Mouse (Mus musculus) olfactory bulb, adult 2 months (tissue): ENCODE measurements at regions not wholly inside any gene's neighbourhood (a gene's known extent, or its start where the extent isn't known, plus 50 kb on each side); places are given as distances from the start of the nearest gene placed in this dataset.

Experiments
- H3K27ac ChIP-seq: fragments of 200-500 bp; 2 replicates; pipeline ENCODE4 v1.5.1; 2012; ENCODE audit warnings: low read depth, low read length; ENCODE audit not compliant: insufficient read depth
- H3K4me1 ChIP-seq: fragments of 200-500 bp; 2 replicates; pipeline ENCODE4 v1.6.1; 2012; ENCODE audit warnings: low read length; ENCODE audit not compliant: control insufficient read depth, insufficient read depth
- H3K4me3 ChIP-seq: fragments of 200-500 bp; 2 replicates; pipeline ENCODE4 v1.5.1; 2012; ENCODE audit warnings: mild to moderate bottlenecking, low read depth, low read length, moderate library complexity; ENCODE audit not compliant: insufficient read depth
- CTCF ChIP-seq: fragments of 200-500 bp; IDR thresholded peaks from 2 replicates; pipeline ENCODE4 v1.5.1; 2012; ENCODE audit warnings: low read depth, mild to moderate bottlenecking, low read length, moderate library complexity; ENCODE audit not compliant: insufficient read depth
- POLR2A ChIP-seq: fragments of 200-500 bp; IDR thresholded peaks from 2 replicates; pipeline ENCODE4 v1.6.1; 2012; ENCODE audit warnings: mild to moderate bottlenecking, low read depth, low read length, moderate library complexity; ENCODE audit not compliant: insufficient read depth
- WGBS: fragments of 180-500 bp; shearing (Covaris S2); methylation state at CpG from one replicate; pipeline ENCODE4 v1.1.7; 2018; 5-methylcytosine and 5-hydroxymethylcytosine counted together

- Histone ChIP-seq H3K4me1 (no peaks in the 10 kb centered on the region), H3K4me3 (no peak overlapping the region), H3K27ac (no peak overlapping the region)
- WGBS: 96% methylated on average over 2 of the region's 2 CpGs
- TF ChIP-seq POLR2A (no peak), CTCF (no peak)
These were observed 201.3 kb downstream of the Cpe start for GRCm38 (mm10) chr8:64491561-64491960.

DNA sequence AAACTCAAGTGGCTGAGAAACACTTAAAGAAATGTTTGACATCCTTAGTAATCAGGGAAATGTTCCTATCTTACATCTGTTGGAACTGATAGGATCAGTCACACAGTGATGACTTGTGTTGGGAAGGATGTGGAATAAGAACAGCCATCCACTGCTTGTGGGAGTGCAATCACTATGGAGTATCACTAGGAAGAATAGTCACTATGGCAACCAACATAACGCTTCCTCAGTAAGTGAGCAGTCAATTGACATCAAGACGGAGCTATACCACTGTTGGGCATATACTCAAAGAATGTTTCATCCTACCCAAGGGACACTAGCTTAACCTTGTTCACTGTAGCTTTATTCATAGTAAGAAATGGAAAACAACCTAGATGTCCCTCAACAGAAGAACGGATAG is 204.8 kb downstream of the Cpe start:
- no peak overlapping the region for H3K27ac ChIP-seq
- no peaks in the 10 kb centered on the region for H3K4me1 ChIP-seq
- TF ChIP-seq CTCF: no peak
- no peak for TF ChIP-seq POLR2A
- H3K4me3 ChIP-seq: no peak overlapping the region
- WGBS: 74% methylated on average over 3 of the region's 3 CpGs

- H3K4me3 ChIP-seq: no peak overlapping the region
- H3K4me1 ChIP-seq: no peaks in the 10 kb centered on the region
- TF ChIP-seq CTCF (no peak), POLR2A (no peak)
- no peak overlapping the region for H3K27ac ChIP-seq
These were observed 219.6 kb downstream of the Cpe start for GRCm38 (mm10) chr8:64473276-64473675.

- no peak overlapping the region for H3K4me3 ChIP-seq
- no peaks in the 10 kb centered on the region for H3K4me1 ChIP-seq
- 78% methylated on average over 1 of the region's 1 CpGs for WGBS
- H3K27ac ChIP-seq: no peak overlapping the region
- TF ChIP-seq CTCF: no peak
These were observed 220.0 kb downstream of the Cpe start for GRCm38 (mm10) chr8:64472801-64473270.

- Histone ChIP-seq H3K4me3 (no peak overlapping the region), H3K4me1 (no peaks in the 10 kb centered on the region), H3K27ac (no peak overlapping the region)
- TF ChIP-seq CTCF: no peak
- TF ChIP-seq POLR2A: no peak
- WGBS: 83% methylated on average over 4 of the region's 4 CpGs
These were observed 231.7 kb downstream of the Cpe start for GRCm38 (mm10) chr8:64461136-64461535.

DNA sequence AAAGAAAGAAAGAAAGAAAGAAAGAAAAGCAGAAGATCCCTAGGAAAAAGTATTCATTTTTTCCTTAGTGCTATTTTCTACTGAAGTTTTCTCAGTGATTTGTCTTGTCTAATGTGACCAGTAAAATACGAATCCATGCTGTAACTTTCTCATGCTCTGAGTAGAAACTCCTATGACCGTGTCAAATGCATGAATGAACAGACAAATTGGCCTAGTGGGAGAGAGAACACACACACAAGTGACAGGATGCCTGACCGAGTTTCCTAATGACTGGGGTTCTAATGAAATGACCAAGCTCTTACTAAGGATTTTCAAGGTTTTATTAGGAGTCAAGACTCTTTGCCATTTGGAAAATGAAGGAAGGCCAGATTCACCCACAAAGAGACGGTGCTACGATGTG is 235.9 kb downstream of the Cpe start:
- TF ChIP-seq POLR2A (no peak), CTCF (no peak)
- WGBS: 57% methylated on average over 5 of the region's 5 CpGs
- Histone ChIP-seq H3K4me1 (no peaks in the 10 kb centered on the region), H3K4me3 (no peak overlapping the region), H3K27ac (no peak overlapping the region)

DNA sequence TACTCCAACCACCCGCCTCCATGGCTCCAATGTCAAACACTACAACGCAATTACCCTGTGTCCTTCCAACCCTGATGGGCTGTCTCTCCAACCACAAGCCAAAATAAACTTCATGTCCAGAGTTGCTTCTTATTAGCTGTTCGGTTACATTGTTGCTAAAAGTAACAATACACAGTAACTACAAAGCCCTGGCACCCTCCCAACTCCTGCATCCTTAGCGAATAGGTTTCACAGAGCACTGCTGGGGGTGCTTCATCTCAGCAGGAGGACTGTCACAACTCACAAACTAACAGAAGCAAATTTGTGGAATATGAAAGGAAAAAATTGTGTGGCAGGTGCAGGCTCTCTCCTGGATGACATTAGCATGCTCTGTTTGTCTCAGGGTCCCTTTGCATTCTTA is 238.1 kb downstream of the Cpe start:
- TF ChIP-seq CTCF: no peak
- no peak for TF ChIP-seq POLR2A

DNA sequence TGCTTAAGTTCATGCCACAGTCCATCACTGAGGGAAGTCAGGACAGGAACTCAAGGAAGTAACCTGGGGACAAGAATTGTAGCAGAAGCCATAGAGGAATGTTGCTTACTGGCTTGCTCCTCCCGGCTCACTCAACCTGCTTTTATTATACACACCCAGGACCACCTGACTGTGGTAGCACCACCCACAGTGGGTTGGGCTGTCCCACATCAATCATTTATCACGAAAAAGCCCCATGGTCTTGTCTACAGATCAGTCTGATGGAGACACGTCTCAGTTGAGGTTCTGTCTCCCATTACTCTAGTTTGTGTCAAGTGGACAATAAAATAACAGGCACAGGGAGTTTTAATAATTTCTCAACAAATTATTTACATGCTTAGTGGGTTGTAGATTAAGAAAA is 239.3 kb upstream of the Tll1 start:
- 84% methylated on average over 3 of the region's 3 CpGs for WGBS
- no peaks in the 10 kb centered on the region for H3K4me1 ChIP-seq
- no peak overlapping the region for H3K27ac ChIP-seq
- no peak overlapping the region for H3K4me3 ChIP-seq
- TF ChIP-seq POLR2A (no peak), CTCF (no peak)

More for the DNA sequence above, 238.1 kb downstream of the Cpe start:
- Histone ChIP-seq H3K4me1 (no peaks in the 10 kb centered on the region), H3K4me3 (no peak overlapping the region), H3K27ac (no peak overlapping the region)
- 62% methylated on average over 4 of the region's 4 CpGs for WGBS

DNA sequence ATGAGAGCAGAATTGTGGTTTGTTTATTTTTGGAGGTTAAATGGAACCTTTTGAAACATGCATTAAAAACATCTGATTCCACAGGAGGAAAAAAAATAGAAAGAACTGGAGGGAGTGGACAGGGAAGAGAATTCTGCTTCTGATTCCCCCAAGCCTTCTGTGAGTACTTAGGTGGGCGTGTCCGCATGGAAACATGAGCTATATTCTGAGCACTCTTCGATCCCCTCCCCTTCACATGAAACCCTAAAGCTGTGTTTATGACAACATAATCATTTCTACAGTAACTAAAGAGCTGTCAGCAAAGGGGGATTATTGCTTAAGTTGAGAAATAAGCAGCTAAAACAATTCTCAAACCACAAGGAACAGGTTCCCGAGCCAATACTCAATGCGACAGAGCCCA is 238.4 kb upstream of the Tll1 start:
- Histone ChIP-seq H3K27ac (no peak overlapping the region), H3K4me3 (no peak overlapping the region), H3K4me1 (no peaks in the 10 kb centered on the region)
- TF ChIP-seq POLR2A: no peak
- TF ChIP-seq CTCF: no peak
- 90% methylated on average over 5 of the region's 5 CpGs for WGBS

- H3K4me1 ChIP-seq: no peaks in the 10 kb centered on the region
- TF ChIP-seq POLR2A (no peak), CTCF (no peak)
- H3K27ac ChIP-seq: no peak overlapping the region
- 58% methylated on average over 5 of the region's 5 CpGs for whole genome bisulfite sequencing
- no peak overlapping the region for H3K4me3 ChIP-seq
These were observed 232.4 kb upstream of the Tll1 start for GRCm38 (mm10) chr8:64438489-64438888.
